Mouse (Mus musculus): ENCODE data around the gene Ndufv3. TPM values are rescaled to one million over a fixed set of nuclear protein-coding genes. Genes with fewer than 3 reads are reported as not detected.

Gene Ndufv3
- polyA plus RNA-seq, 1 experiment = 101 TPM

DNA sequence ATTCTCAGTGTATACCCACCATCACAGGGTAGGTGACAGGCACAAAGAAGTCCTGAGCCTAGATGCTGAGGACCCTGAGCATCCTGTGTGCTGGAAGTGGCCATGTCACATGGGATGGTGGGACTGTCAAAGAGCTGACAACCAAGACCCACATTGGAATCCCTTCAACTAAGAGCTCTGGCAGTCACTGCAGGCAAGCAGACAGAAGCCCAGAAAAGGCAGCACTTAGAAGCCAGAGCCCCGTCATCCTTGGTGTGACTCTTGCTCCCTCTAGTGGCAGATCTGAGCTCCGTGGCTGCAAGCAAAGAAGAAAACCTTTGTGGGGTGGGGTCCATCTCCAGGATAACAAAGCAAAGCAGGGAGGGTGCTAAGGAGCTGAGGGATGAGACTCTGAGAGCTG is 27.5 kb upstream of the Ndufv3 start:
- 0% methylated on average over 2 of the region's 2 CpGs for WGBS
- no peak for TF ChIP-seq POLR2A (IDR thresholded peaks at IDR 0.05; ENCODE audit: borderline replicate concordance, extremely low read depth, low read depth, low read length)
- TF ChIP-seq CTCF (IDR thresholded peaks at IDR 0.05; ENCODE audit: insufficient read depth, low read length) = peak; percentile 95
- Histone ChIP-seq H3K4me3 (replicated peaks; ENCODE audit: extremely low read depth, low read depth, low read length) (no peak overlapping the region), H3K4me1 (ENCODE audit: control insufficient read depth, insufficient read depth, low read length) (no peaks in the 10 kb centered on the region)
- DNase-seq = peak; percentile 63

DNA sequence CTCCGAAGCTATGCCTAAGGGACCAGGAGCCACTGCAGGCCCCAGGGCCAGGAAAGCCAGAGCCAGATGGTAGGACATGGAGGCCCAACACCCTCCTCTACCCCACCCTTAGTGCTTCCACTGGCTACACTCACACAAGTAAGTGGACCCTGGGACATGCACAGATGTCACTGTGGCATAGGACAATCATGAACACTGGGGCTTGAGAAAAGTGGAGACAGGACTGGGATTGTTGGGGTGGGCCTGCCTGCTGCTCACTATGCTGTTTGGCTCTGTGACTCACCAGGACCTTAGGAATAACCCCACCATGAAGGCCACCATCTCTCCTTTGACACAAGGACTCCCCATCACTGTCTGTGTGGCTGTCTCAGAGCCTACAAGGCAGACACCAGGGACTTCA is 24.9 kb upstream of the Ndufv3 start:
- TF ChIP-seq POLR2A (IDR thresholded peaks at IDR 0.05; ENCODE audit: borderline replicate concordance, extremely low read depth, low read depth, low read length) (no peak), CTCF (IDR thresholded peaks at IDR 0.05; ENCODE audit: insufficient read depth, low read length) (no peak)
- no peak for DNase-seq
- 85% methylated on average over 1 of the region's 1 CpGs for WGBS
- H3K4me1 ChIP-seq (ENCODE audit: control insufficient read depth, insufficient read depth, low read length) = no peaks in the 10 kb centered on the region
- H3K4me3 ChIP-seq (replicated peaks; ENCODE audit: extremely low read depth, low read depth, low read length) = no peak overlapping the region

DNA sequence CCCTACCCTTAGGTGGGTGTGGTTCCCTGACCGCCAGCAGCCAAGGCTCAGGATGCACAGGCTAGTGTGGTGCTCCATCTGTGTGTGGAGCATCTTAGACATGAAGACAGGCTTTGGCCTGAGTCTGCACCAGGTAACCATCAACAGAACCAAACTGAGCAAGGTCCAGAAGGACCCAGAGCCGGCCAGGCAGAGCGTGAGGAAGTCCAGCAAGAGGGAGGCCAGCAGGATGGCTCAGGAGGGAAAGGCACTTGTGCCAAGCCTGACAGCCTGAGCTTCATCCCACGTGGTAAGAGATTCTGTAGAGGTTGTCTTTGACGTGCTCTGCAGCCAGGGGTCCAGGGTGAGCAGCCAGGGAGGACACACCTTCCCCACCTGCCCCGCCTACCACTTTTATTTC is 22.2 kb upstream of the Ndufv3 start:
- TF ChIP-seq CTCF (IDR thresholded peaks at IDR 0.05; ENCODE audit: insufficient read depth, low read length) (no peak), POLR2A (IDR thresholded peaks at IDR 0.05; ENCODE audit: borderline replicate concordance, extremely low read depth, low read depth, low read length) (no peak)
- DNase-seq = no peak
- H3K4me1 ChIP-seq (ENCODE audit: control insufficient read depth, insufficient read depth, low read length) = no peaks in the 10 kb centered on the region
- 91% methylated on average over 6 of the region's 6 CpGs for WGBS
- no peak overlapping the region for H3K4me3 ChIP-seq (replicated peaks; ENCODE audit: extremely low read depth, low read depth, low read length)

DNA sequence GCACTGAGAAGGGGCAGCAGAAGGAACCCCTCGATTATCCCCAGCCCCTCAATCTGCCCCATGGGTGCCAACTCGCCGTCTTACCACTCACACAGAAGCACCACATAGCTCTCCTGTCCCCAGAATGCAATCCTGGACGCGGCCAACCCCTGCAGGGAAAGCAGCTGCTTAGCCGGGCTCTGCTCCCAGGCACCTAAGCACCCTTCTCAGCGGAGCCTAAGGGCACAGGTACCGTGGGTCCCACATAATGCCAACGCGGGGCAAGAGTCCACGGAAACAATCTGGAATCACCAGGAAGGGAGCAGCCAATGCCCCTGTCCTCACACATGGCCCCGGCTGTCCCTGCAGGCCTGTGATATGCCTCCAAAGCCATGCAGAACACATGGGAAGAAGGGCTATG is 20.2 kb upstream of the Ndufv3 start:
- no peak for DNase-seq
- no peaks in the 10 kb centered on the region for H3K4me1 ChIP-seq (ENCODE audit: control insufficient read depth, insufficient read depth, low read length)
- no peak overlapping the region for H3K4me3 ChIP-seq (replicated peaks; ENCODE audit: extremely low read depth, low read depth, low read length)
- 95% methylated on average over 12 of the region's 12 CpGs for WGBS
- no peak for TF ChIP-seq POLR2A (IDR thresholded peaks at IDR 0.05; ENCODE audit: borderline replicate concordance, extremely low read depth, low read depth, low read length)
- TF ChIP-seq CTCF (IDR thresholded peaks at IDR 0.05; ENCODE audit: insufficient read depth, low read length) = no peak

DNA sequence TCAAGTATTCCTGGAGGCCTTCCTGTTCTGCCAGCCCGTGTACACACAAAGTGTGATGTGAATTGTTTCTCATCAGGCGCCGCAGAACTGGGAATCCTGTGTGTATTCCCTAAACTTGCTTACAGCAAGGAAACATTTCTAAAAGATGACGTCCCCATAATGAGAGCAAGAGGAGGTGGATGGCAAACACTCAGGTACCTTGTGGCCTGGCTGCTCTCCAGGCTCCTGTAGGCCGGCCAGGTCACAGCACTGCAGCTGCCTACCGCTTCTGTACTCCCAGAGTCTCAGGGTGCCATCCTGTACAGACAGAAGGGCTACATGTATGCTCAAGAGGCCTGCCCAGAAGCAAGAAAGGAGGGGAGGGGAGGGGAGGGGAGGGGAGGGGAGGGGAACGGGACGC is 19.5 kb upstream of the Ndufv3 start:
- Histone ChIP-seq H3K4me3 (replicated peaks; ENCODE audit: extremely low read depth, low read depth, low read length) (no peak overlapping the region), H3K4me1 (ENCODE audit: control insufficient read depth, insufficient read depth, low read length) (no peaks in the 10 kb centered on the region)
- 76% methylated on average over 8 of the region's 8 CpGs for WGBS
- TF ChIP-seq CTCF (IDR thresholded peaks at IDR 0.05; ENCODE audit: insufficient read depth, low read length) (no peak), POLR2A (IDR thresholded peaks at IDR 0.05; ENCODE audit: borderline replicate concordance, extremely low read depth, low read depth, low read length) (no peak)
- peak; percentile 35 for DNase-seq

DNA sequence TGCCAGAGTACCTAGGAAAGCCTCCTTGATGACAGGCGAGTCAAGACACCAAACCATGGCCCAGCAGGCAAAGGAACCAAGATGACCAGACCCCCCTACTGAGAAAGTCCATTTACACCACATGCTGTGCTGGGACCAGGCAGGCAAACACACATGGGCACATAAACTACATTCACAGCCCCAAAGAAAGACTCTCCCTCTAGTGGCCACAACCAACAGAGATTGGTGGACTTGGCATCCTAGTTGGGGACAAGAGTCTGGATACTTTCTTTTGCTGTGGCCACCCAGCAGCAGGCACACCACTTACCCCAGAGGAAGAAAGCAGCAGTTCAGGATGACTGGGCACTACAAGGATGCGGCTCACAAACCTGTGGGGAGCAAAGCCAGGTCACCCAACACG is 19.0 kb upstream of the Ndufv3 start:
- 87% methylated on average over 3 of the region's 3 CpGs for WGBS
- no peak overlapping the region for H3K4me3 ChIP-seq (replicated peaks; ENCODE audit: extremely low read depth, low read depth, low read length)
- DNase-seq = no peak
- TF ChIP-seq CTCF (IDR thresholded peaks at IDR 0.05; ENCODE audit: insufficient read depth, low read length) (no peak), POLR2A (IDR thresholded peaks at IDR 0.05; ENCODE audit: borderline replicate concordance, extremely low read depth, low read depth, low read length) (no peak)
- no peaks in the 10 kb centered on the region for H3K4me1 ChIP-seq (ENCODE audit: control insufficient read depth, insufficient read depth, low read length)

DNA sequence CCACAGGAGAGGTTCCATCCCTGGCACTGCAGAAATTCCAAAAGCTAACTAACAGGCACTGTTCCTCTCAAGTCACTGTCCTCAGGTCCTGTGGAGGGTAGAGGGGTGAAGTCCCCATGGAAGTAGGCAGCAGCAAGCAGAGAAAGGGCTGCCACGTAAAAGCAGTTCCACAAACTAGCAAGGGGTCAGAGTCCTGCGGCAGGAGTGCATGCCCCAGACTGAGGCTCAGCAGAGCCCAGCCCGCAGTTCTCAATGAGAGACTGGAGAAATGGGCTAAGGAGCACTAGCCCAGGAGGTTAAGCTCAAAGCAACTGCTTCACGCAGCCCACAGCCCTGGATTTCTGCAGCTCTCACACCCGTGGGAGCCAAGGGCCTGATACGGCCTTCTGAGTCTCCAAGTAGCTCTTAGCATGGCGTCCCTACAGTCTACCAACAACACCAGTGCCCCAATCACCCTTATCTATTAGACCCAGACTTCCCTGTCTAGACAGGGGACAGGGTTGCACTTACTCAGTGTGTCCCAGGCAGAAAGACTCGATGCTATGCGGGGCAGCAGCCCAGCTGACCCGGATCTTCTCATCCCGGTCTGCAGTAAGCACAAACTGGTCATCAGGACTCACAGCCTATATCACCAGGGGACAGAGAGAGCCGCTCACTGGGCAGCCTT is 17.5 kb upstream of the Ndufv3 start:
- 89% methylated on average over 12 of the region's 12 CpGs for WGBS
- TF ChIP-seq POLR2A (IDR thresholded peaks at IDR 0.05; ENCODE audit: borderline replicate concordance, extremely low read depth, low read depth, low read length) (no peak), CTCF (IDR thresholded peaks at IDR 0.05; ENCODE audit: insufficient read depth, low read length) (no peak)
- Histone ChIP-seq H3K4me1 (ENCODE audit: control insufficient read depth, insufficient read depth, low read length) (no peaks in the 10 kb centered on the region), H3K4me3 (replicated peaks; ENCODE audit: extremely low read depth, low read depth, low read length) (no peak overlapping the region)
- no peak for DNase-seq

DNA sequence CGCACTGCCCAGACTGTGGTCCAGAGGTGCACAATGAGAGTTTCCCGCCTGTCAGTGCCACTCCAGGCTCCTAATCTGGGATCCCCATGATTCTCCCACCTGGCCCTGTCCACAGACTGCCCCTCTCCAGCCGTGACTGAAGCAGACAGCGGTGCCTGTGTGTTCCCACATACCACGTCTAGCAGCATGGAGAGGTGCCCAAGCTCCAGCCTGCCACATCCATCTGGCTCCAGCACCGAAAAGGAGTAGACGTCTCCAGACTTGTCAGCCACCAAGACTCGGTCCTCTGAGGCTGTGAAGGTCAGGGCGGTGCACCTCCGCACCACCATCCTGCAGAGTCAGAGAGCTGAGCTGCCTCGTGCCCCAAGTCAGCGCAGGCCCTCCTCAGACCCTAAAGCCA is 16.6 kb upstream of the Ndufv3 start:
- TF ChIP-seq POLR2A (IDR thresholded peaks at IDR 0.05; ENCODE audit: borderline replicate concordance, extremely low read depth, low read depth, low read length) (no peak), CTCF (IDR thresholded peaks at IDR 0.05; ENCODE audit: insufficient read depth, low read length) (no peak)
- no peak overlapping the region for H3K4me3 ChIP-seq (replicated peaks; ENCODE audit: extremely low read depth, low read depth, low read length)
- H3K4me1 ChIP-seq (ENCODE audit: control insufficient read depth, insufficient read depth, low read length) = no peaks in the 10 kb centered on the region
- no peak for DNase-seq
- 91% methylated on average over 12 of the region's 12 CpGs for WGBS

DNA sequence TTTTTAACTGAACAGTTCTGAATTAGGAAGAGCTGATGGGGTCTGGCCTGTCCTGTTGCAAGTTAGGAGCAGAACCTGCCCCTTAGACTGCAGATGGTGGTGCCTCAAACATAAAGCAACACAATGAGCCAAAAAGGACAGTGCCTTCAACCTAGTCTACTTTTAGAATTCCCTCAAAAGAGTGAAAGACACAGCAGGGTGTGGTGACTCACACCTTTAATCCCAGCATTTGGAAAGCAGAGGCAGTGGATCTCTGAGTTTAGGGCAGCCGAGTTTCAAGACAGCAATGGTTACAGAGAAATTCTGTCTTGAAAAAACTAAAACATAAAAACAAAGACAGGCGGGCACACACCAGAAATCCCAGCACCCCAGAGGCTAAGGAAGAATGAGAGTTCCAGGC is 16.0 kb upstream of the Ndufv3 start:
- Histone ChIP-seq H3K4me1 (ENCODE audit: control insufficient read depth, insufficient read depth, low read length) (no peaks in the 10 kb centered on the region), H3K4me3 (replicated peaks; ENCODE audit: extremely low read depth, low read depth, low read length) (no peak overlapping the region)
- 88% methylated on average over 2 of the region's 2 CpGs for WGBS
- no peak for DNase-seq
- no peak for TF ChIP-seq CTCF (IDR thresholded peaks at IDR 0.05; ENCODE audit: insufficient read depth, low read length)

DNA sequence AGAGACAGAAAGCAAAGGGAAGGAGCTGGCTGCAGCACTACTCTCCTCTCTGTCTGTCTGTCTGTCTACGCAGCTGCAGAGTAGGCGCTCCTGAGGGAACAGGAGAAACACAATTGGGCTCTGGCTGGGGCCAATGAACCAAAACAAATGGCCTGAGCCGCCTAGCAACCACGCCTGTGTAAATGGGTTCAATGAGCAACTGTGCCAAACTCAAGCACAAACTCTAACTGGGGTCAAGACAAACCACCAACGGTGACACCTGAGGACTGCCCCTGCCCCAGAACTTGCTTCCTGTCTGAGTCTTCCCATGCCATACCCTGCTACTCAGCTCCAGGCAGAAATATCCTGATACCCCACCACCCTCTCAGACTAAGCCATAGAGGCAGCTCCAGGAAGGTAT is 14.9 kb upstream of the Ndufv3 start:
- H3K4me3 ChIP-seq (replicated peaks; ENCODE audit: extremely low read depth, low read depth, low read length) = no peak overlapping the region
- no peak for DNase-seq
- no peak for TF ChIP-seq POLR2A (IDR thresholded peaks at IDR 0.05; ENCODE audit: borderline replicate concordance, extremely low read depth, low read depth, low read length)
- H3K4me1 ChIP-seq (ENCODE audit: control insufficient read depth, insufficient read depth, low read length) = no peaks in the 10 kb centered on the region
- WGBS = 87% methylated on average over 5 of the region's 5 CpGs
